Mouse (Mus musculus) cerebellum, postnatal 25 days (tissue): ENCODE data around the gene Ccdc8.

Source experiments
- DNase-seq, 2 experiments: peaks; one replicate each; pipeline ENCODE4 v3.0.0; 2021; ENCODE audit warnings: mixed read lengths in 2 of 2

Gene Ccdc8

GRCm38 (mm10) chr7:16976298-16976697 lies 16.2 kb upstream of the Ccdc8 start:
- DNase-seq, result no peak

- no peak for DNase-seq
These were observed 14.3 kb upstream of the Ccdc8 start for GRCm38 (mm10) chr7:16978173-16978572.

- DNase-seq, result no peak
These were observed 13.9 kb upstream of the Ccdc8 start for GRCm38 (mm10) chr7:16978593-16978992.

GRCm38 (mm10) chr7:16980348-16980747 lies 12.2 kb upstream of the Ccdc8 start:
- peak; percentile 39 to 49 for DNase-seq

GRCm38 (mm10) chr7:16982859-16983568 lies 9.5 kb upstream of the Ccdc8 start, which contains the start of gene Gm42372:
Gm42372 (plus strand) TSS chr7:16983086.
- DNase-seq, result peak; percentile 83 to 91

- no peak for DNase-seq
These were observed 4.9 kb upstream of the Ccdc8 start for GRCm38 (mm10) chr7:16987541-16988149.

GRCm38 (mm10) chr7:16988405-16988804 lies 4.1 kb upstream of the Ccdc8 start:
- no peak for DNase-seq

GRCm38 (mm10) chr7:16990006-16990744 lies 2.3 kb upstream of the Ccdc8 start:
- no peak for DNase-seq

- DNase-seq, result no peak
These were observed 642 bp upstream of the Ccdc8 start for GRCm38 (mm10) chr7:16991681-16992450.

- no peak for DNase-seq
These were observed 1.3 kb downstream of the Ccdc8 start for GRCm38 (mm10) chr7:16993651-16994399.

- no peak for DNase-seq
These were observed 1.9 kb downstream of the Ccdc8 start for GRCm38 (mm10) chr7:16994400-16994799.

- peak in 1 of 2 experiments; percentile 25 for DNase-seq
These were observed 2.8 kb downstream of the Ccdc8 start for GRCm38 (mm10) chr7:16995345-16995744.

GRCm38 (mm10) chr7:16999233-16999632 lies 6.7 kb downstream of the Ccdc8 start:
- DNase-seq, result no peak

GRCm38 (mm10) chr7:16999650-17000049 lies 7.1 kb downstream of the Ccdc8 start:
- peak; percentile 95 to 97 for DNase-seq

GRCm38 (mm10) chr7:17002375-17003195 lies 10.1 kb downstream of the Ccdc8 start:
- peak; percentile 92 to 94 for DNase-seq

- peak; percentile 83 to 86 for DNase-seq
These were observed 10.9 kb downstream of the Ccdc8 start for GRCm38 (mm10) chr7:17003230-17003960.

- DNase-seq, result peak in 1 of 2 experiments; percentile 63
These were observed 12.2 kb downstream of the Ccdc8 start for GRCm38 (mm10) chr7:17004716-17005115.

- DNase-seq, result peak; percentile 57 to 71
These were observed 14.8 kb downstream of the Ccdc8 start for GRCm38 (mm10) chr7:17007300-17007699.

- DNase-seq, result no peak
These were observed 17.0 kb downstream of the Ccdc8 start for GRCm38 (mm10) chr7:17009326-17010009.

GRCm38 (mm10) chr7:17010010-17010347 lies 17.5 kb downstream of the Ccdc8 start:
- DNase-seq, result no peak
